Mouse (Mus musculus): ENCODE results near the gene Rab27a.
"Not testable (repeated sequence)": the region's sequence is repeated elsewhere in the genome, so short reads cannot be mapped to it uniquely, and the experiment has no call there.

Rab27a gene

DNA sequence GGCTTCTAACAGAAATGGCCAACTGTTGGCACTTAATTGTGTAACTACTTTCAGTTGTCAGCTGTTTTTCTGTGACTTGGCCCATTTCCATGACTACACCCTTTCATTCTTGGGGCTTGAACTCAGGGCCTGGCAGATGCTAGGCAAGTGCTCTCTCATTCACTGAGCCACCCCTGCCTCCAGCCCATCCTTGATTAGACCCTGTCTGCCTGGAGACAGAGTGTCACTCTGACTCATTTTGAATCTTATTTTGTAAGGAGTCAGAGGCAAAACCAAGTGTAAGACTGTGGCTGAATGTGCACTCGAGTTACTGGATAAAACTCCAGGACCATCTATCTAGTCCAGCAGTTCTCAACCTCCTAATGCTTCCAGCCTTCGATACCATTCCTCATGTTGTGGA, 3.3 kb downstream of the Rab27a start:
- DNase-seq (ENCODE audit: low spot score), result no peak

GRCm38 (mm10) chr9:73048927-73049326, 4.3 kb downstream of the Rab27a start:
- no peak for DNase-seq (ENCODE audit: low spot score)

- DNase-seq (ENCODE audit: low spot score), result no peak
These were observed 5.2 kb downstream of the Rab27a start for GRCm38 (mm10) chr9:73049833-73050232.

DNA sequence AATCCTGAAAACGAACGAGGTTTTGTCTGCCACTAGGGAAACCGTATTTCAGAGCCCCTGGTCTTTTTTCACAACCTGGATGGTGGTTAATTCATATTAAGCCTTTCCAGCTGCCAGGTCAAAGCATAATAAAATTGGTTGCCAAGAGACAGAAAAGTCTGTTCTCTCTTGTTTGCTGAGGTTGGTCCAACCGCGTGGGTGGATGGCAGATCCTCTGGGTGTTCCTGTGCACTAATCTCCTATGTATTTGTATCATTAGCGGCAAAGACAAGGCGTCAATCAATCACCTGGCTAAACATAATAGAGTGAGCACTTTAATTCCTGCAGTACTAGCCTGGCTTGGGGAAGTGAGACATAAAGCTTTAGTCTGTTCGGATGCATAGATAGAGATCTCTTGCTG, 6.0 kb downstream of the Rab27a start:
- DNase-seq (ENCODE audit: low spot score), result no peak

GRCm38 (mm10) chr9:73055441-73055911, 10.8 kb downstream of the Rab27a start:
- no peak for DNase-seq (ENCODE audit: low spot score)

GRCm38 (mm10) chr9:73059224-73059623, 14.6 kb downstream of the Rab27a start:
- DNase-seq (ENCODE audit: low spot score), result no peak

DNA sequence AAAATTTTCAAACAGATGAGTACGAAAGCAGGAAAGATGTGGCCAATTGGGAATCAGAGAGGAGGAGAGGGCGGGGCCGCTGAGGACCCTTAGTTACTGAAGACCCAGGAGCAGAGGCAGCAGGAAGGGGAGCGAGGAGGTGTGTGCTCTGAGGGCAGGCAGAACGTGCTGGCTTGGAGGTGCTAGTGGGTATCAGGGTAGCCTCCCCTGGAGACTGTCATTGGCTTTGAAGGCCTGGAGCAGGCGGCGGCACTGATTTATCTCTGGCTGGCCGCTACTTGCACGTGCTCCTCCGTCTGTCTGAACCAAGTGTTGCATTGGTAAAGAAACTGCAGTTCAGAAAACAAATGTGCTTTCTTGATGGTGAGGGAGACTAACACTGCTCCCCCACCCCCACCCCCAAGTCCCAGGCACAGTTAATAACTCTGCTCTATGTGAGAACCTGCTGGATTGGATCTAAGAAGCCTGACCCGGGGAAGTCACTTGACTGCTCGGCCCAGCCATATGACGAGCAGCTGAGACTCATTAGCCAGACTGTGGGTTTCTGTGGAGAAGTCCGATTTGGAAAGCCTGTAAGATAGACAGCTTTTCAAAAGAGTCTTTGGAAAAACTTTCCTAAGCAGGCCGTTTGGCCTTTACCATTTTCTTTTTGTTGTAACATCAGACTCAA, 19.1 kb downstream of the Rab27a start:
- no peak for DNase-seq (ENCODE audit: low spot score)

- DNase-seq (ENCODE audit: low spot score), result no peak
These were observed 22.4 kb downstream of the Rab27a start for GRCm38 (mm10) chr9:73067086-73067485.

DNA sequence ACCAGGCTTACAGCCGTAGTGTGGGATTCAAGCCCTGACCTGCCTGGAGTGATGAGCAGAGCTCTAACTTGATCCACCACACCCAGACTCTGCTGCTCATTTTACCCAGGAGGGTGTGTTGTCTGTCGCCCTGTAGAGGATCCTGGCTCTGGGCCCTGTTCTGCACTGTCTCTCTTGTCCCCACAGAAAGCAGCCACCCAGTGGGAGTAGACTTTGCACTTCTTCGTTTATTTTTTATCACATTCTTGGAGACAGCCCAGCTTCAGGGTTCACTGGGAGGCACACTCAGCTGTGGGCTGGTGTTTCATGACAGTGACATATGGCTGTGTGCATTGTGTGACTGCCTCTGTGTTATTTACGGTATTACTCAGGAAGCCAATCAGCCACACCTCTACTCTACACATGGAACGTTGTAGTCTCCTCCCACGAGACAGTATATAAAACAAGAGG, 23.6 kb downstream of the Rab27a start:
- peak; percentile 52 for DNase-seq (ENCODE audit: low spot score)

GRCm38 (mm10) chr9:73068688-73069087, 24.0 kb downstream of the Rab27a start:
- no peak for DNase-seq (ENCODE audit: low spot score)

DNA sequence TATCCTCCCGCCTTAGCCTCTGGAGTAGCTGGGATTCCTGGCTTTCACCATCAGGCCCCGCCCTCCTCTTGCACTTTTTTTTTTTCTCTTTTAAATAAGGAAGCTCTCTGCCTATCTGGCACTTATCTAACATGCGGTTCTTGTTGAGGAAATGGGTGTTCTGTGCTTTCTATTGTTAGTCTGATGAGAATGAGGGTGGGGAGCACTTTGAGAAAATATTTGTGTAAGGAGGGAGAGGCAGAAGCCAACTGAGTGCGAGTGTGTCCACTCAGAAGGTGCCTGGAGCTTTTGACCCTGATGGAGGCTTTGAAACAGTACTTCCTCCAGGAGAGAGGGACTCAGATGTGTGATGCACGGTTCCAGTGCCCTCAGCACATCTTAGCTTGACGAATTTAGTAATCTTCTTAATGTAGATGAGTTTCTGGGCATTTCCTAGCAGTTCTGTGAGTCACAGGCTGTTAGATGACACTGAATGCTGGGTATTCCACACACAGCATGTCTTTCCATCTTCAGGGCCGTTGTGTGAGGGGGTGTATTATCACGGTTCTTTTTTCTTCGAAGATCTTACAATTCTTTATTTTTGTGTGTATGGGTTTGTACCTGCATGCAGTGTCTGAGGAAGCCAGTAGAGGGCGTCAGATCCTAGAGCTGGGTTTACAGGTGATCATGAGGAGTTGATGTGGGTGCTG, 26.5 kb downstream of the Rab27a start:
- DNase-seq (ENCODE audit: low spot score), result no peak

DNA sequence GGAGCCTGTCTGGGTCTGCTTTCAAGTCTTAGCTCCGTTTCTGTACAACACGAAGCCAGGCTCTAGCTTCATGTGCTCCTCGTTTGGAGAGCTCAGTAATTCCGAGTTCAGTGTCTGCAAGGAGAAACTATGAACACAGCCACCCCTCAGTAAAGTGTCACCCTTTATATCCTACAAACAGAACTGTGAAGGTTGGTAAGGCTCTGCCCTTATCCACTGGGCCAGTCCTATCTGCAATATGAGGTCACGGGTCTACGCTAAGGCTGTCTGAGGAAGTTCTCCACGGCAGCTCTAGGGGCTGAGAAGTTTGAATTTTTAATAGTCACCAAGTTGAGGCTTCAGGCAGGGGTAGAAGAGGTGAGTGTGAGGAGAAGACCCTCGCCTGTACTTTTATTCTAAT, 27.8 kb downstream of the Rab27a start:
- no peak for DNase-seq (ENCODE audit: low spot score)

DNA sequence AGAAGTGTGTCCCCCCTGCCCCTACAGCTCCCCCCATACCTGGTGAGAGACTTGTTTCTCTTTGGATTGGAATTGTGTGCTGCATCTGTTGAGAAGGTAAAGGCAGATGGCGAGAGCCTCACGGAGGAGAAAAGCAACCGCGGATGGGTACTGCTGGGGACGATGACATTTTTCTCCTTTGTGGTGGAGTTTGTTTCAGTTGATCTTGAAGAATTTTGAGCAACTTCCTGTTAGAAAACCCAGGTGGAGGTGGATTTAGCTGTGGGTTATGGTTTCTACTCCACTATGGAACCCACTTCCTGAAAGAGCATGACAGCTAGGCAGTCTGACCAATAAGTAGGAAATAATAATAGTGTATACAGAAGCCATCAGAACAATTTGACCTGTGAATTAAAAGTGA, 28.5 kb downstream of the Rab27a start:
- DNase-seq (ENCODE audit: low spot score), result no peak

GRCm38 (mm10) chr9:73079349-73079748, 34.7 kb downstream of the Rab27a start:
- DNase-seq (ENCODE audit: low spot score), result not testable (repeated sequence)

- DNase-seq (ENCODE audit: low spot score), result no peak
These were observed 35.2 kb downstream of the Rab27a start for GRCm38 (mm10) chr9:73079801-73080325.

DNA sequence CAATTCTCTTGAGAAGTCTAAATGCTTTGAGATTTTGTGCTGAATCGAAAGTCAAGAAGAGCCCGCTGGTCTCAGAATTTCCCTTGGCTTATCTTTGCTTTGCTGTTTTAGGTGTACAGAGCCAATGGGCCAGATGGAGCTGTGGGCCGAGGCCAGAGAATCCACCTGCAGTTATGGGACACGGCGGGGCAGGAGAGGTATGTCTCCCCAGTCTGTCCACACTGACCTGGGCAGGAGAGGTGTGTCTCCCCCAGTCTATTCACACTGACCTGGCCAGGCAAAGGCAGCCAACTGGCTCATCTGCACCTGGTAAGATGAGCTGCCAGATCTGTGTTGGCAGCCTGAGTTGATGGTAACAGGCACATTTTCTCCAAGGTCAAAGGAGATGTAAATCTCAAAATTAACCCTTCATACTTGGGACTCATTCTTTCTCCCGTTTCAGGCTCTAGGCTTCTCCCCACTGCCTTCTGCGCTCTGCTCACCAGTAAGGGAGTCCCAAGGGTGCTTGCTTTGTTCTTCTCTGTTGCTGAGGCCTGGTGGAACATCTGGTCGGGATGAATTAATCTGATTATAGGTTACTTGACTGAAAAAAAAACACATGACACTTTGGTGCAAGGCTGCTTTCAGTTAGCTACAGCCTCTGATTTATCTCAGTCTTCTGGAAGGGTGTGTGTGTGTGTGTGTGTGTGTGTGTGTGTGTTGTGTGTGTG, 37.8 kb downstream of the Rab27a start:
- DNase-seq (ENCODE audit: low spot score), result no peak

GRCm38 (mm10) chr9:73083956-73084355, 39.3 kb downstream of the Rab27a start:
- DNase-seq (ENCODE audit: low spot score), result no peak

DNA sequence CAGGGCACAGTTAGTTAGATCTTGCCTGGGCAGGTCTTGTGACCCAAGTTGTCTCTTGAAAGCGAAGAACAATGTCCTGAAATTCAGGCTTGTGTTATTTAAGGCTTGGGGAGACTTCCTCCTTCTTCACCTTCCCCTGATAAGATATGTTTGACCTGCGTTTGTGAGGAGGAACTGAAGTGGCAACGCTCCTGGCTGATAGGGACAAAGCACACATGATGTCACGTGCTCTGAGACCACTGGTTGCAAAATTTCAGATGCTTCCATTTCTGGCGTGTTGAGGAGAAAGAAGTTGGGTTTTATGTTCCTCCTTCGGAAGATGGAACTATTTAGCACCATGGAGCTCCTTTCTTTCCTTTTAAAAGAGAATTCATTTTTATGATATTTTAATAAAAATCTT, 41.2 kb downstream of the Rab27a start:
- no peak for DNase-seq (ENCODE audit: low spot score)

- DNase-seq (ENCODE audit: low spot score), result no peak
These were observed 42.5 kb downstream of the Rab27a start for GRCm38 (mm10) chr9:73087121-73087520.

GRCm38 (mm10) chr9:73087581-73087980, 42.9 kb downstream of the Rab27a start:
- no peak for DNase-seq (ENCODE audit: low spot score)

DNA sequence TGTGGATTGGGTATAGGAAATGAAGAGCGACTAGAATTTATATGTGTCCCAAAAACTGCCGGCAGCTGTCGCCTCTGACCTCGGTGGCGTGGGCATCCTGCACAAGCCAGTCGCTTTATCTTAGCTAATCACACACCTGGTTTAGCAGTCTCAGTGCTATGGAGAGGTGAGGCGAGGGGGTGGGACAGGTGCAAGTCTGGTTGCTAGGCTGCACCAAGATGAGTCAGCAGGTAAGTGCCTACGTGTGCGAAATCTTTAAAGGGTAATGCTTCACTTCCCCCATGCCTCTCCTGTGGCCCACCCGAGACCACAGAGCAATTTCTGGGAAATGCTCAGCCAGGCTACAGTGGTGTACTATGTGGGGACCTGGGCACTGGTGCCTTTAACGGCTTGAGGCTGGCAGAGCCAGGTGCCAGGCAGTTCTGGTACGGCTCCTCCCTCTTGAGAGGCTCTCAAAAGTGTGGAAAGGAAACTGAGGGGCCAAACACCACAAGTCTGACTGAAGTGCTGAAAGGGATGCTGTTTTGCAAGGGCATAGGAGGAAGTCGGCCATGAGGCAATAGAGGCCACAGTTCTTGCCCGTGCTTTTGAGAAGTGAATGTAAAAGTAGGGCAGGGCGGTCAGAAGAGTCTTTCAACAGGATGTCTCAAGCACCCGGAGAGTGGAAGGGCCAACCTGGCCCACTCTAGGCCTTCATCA, 44.7 kb downstream of the Rab27a start:
- DNase-seq (ENCODE audit: low spot score), result no peak

DNA sequence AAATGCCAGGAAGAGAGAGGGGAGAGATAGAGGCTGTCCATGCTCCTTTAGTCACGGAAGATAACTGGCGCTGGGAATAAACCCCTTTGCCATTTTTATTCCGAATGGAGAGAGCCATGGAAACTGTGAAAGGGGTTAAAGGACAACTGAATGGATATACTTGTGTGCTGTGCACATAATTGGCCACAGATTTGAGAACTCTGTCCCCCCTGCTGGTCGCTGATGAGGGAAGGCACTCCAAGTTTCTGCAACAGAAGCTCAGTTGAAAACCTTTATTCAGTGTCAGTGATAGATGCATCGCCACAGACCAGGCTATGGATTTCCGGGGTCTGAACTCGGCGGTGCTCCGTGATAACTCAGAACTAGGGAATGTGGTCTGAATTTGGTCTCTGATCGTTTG, 45.5 kb downstream of the Rab27a start:
- no peak for DNase-seq (ENCODE audit: low spot score)

Measured in testis, postnatal 10 days (tissue).